Mouse (Mus musculus) cerebellum, adult 2 months (tissue): Measurements from ENCODE around the gene Ifna6.

Source experiments
- CTCF ChIP-seq: fragments of 200-500 bp; IDR thresholded peaks from 2 replicates; pipeline ENCODE4 v1.5.1; 2011; ENCODE audit warnings: low read depth, mild to moderate bottlenecking, control low read depth, low read length, moderate library complexity, borderline replicate concordance; ENCODE audit not compliant: insufficient read depth
- POLR2A ChIP-seq: fragments of 200-500 bp; IDR thresholded peaks from 2 replicates; pipeline ENCODE4 v1.6.1; 2011; ENCODE audit warnings: low read length, control low read depth, borderline replicate concordance; ENCODE audit not compliant: insufficient read depth

GRCm38 (mm10) chr4:88864599-88864998 is 37.4 kb downstream of the Ifna6 start:
- TF ChIP-seq POLR2A (no peak), CTCF (no peak)
